Mouse (Mus musculus): ENCODE measurements at regions not wholly inside any gene's neighbourhood (a gene's known extent, or its start where the extent isn't known, plus 50 kb on each side); places are given as distances from the start of the nearest gene placed in this dataset.
"Not testable (repeated sequence)": the region's sequence is repeated elsewhere in the genome, so short reads cannot be mapped to it uniquely, and the experiment has no call there.

GRCm38 (mm10) chr3:18453986-18454291 lies 505.7 kb downstream of the Cypt12 start:
- H3K4me1 ChIP-seq (ENCODE audit: control insufficient read depth, insufficient read depth, insufficient read length): no peaks in the 10 kb centered on the region
- H3K4me3 ChIP-seq (ENCODE audit: extremely low read depth, insufficient read depth, insufficient read length): no peak overlapping the region
- no peaks in the 10 kb centered on the region for H3K36me3 ChIP-seq (ENCODE audit: control insufficient read depth, insufficient read depth, low read length)
- DNase-seq (ENCODE audit: low read depth in 1 of 2, low spot score in 2 of 2): no peak
- WGBS: 93% methylated on average over 2 of the region's 2 CpGs
- TF ChIP-seq POLR2A (IDR thresholded peaks at IDR 0.05; ENCODE audit: low read depth, low read length) (no peak), CTCF (IDR thresholded peaks at IDR 0.05; ENCODE audit: extremely low read depth, insufficient read depth, insufficient read length, insufficient replicate concordance) (no peak)
- H3K27ac ChIP-seq (ENCODE audit: insufficient read depth, low read length): no peak overlapping the region
- H3K27me3 ChIP-seq (ENCODE audit: control insufficient read depth, insufficient read depth, low read length): no peaks in the 10 kb centered on the region

GRCm38 (mm10) chr3:18454558-18455191 lies 506.5 kb downstream of the Cypt12 start:
- not testable (repeated sequence) for H3K27ac ChIP-seq (ENCODE audit: insufficient read depth, low read length); H3K27me3 ChIP-seq (ENCODE audit: control insufficient read depth, insufficient read depth, low read length); H3K4me1 ChIP-seq (ENCODE audit: control insufficient read depth, insufficient read depth, insufficient read length); H3K36me3 ChIP-seq (ENCODE audit: control insufficient read depth, insufficient read depth, low read length); H3K4me3 ChIP-seq (ENCODE audit: extremely low read depth, insufficient read depth, insufficient read length); DNase-seq (ENCODE audit: low read depth in 1 of 2, low spot score in 2 of 2)
- 84% methylated on average over 4 of the region's 4 CpGs for WGBS

- Histone ChIP-seq H3K27ac (ENCODE audit: insufficient read depth, low read length) (no peak overlapping the region), H3K4me1 (ENCODE audit: control insufficient read depth, insufficient read depth, insufficient read length) (no peaks in the 10 kb centered on the region), H3K27me3 (ENCODE audit: control insufficient read depth, insufficient read depth, low read length) (no peaks in the 10 kb centered on the region), H3K4me3 (ENCODE audit: extremely low read depth, insufficient read depth, insufficient read length) (no peak overlapping the region), H3K36me3 (ENCODE audit: control insufficient read depth, insufficient read depth, low read length) (no peaks in the 10 kb centered on the region)
- 74% methylated on average over 2 of the region's 2 CpGs for WGBS
- TF ChIP-seq CTCF (IDR thresholded peaks at IDR 0.05; ENCODE audit: extremely low read depth, insufficient read depth, insufficient read length, insufficient replicate concordance) (no peak), POLR2A (IDR thresholded peaks at IDR 0.05; ENCODE audit: low read depth, low read length) (no peak)
- no peak for DNase-seq (ENCODE audit: low read depth in 1 of 2, low spot score in 2 of 2)
Measured at GRCm38 (mm10) chr3:18456033-18456690, 508.0 kb downstream of the Cypt12 start.

DNA sequence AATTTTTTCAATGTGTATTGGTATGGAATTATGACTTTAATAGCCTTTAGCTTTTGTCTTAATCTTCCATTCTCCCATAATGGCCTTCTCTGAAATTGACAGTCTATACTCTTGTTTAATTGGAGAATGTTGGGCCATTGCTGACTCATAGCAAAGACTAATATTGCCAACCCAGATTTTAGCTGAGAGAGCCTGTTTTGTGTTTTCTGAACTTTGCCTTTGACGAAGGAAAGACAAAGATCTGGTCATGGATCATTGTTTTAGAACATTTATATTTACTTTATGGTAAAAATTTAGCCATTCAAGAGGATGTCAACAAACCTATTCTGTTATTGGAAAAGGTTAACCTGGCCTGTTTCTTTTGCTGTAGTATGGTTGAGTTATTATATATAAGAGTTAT lies 512.1 kb downstream of the Cypt12 start:
- Histone ChIP-seq H3K27ac (ENCODE audit: insufficient read depth, low read length) (no peak overlapping the region), H3K4me3 (ENCODE audit: extremely low read depth, insufficient read depth, insufficient read length) (no peak overlapping the region), H3K36me3 (ENCODE audit: control insufficient read depth, insufficient read depth, low read length) (no peaks in the 10 kb centered on the region), H3K4me1 (ENCODE audit: control insufficient read depth, insufficient read depth, insufficient read length) (no peaks in the 10 kb centered on the region), H3K27me3 (ENCODE audit: control insufficient read depth, insufficient read depth, low read length) (no peaks in the 10 kb centered on the region)
- TF ChIP-seq CTCF (IDR thresholded peaks at IDR 0.05; ENCODE audit: extremely low read depth, insufficient read depth, insufficient read length, insufficient replicate concordance) (no peak), POLR2A (IDR thresholded peaks at IDR 0.05; ENCODE audit: low read depth, low read length) (no peak)
- 74% methylated on average over 1 of the region's 1 CpGs for WGBS
- no peak for DNase-seq (ENCODE audit: low read depth in 1 of 2, low spot score in 2 of 2)

DNA sequence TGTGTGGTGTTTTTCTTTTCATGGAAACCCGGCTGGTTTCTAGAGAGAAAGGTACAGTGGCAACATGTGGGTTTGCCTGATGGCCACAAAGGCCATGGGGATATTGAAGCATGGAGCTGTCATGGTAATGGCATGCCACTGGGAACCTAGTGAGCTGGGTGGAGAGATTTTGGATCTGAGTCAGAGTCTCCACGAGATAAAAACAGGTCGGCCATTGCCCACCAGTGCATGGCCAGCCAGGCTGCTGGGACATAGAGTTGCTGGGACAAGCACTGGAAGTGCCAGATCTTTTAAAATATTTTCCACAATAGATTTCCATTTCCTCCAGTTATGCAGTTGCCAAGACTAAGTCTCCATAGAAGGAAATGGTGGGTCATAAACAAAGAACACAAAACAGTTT lies 523.6 kb downstream of the Cypt12 start:
- TF ChIP-seq CTCF (IDR thresholded peaks at IDR 0.05; ENCODE audit: extremely low read depth, insufficient read depth, insufficient read length, insufficient replicate concordance) (no peak), POLR2A (IDR thresholded peaks at IDR 0.05; ENCODE audit: low read depth, low read length) (no peak)
- 87% methylated on average over 3 of the region's 3 CpGs for WGBS
- Histone ChIP-seq H3K4me3 (ENCODE audit: extremely low read depth, insufficient read depth, insufficient read length) (no peak overlapping the region), H3K36me3 (ENCODE audit: control insufficient read depth, insufficient read depth, low read length) (no peaks in the 10 kb centered on the region), H3K27me3 (ENCODE audit: control insufficient read depth, insufficient read depth, low read length) (no peaks in the 10 kb centered on the region), H3K27ac (ENCODE audit: insufficient read depth, low read length) (no peak overlapping the region), H3K4me1 (ENCODE audit: control insufficient read depth, insufficient read depth, insufficient read length) (no peaks in the 10 kb centered on the region)
- DNase-seq (ENCODE audit: low read depth in 1 of 2, low spot score in 2 of 2): no peak

DNA sequence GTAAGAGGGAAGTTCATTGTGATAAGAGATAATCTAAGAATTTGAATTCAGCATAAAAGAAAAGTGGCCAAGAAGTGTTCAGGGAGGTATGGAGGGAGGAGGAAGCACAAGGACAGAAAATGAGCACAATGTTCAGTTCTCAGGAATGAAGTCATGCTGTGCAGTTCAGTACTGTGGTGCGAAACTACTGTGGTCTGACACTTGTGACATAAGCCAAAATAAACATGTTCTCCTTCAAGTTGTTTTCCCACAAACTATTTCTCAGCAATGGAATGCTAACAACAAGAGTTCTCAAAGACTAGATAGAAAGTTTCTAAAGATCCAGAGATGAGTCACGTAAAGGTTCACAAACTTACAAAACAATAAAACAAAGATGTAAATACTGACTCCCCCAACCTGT lies 531.3 kb downstream of the Cypt12 start:
- Histone ChIP-seq H3K4me1 (ENCODE audit: control insufficient read depth, insufficient read depth, insufficient read length) (no peaks in the 10 kb centered on the region), H3K27ac (ENCODE audit: insufficient read depth, low read length) (no peak overlapping the region), H3K36me3 (ENCODE audit: control insufficient read depth, insufficient read depth, low read length) (no peaks in the 10 kb centered on the region), H3K4me3 (ENCODE audit: extremely low read depth, insufficient read depth, insufficient read length) (no peak overlapping the region), H3K27me3 (ENCODE audit: control insufficient read depth, insufficient read depth, low read length) (no peaks in the 10 kb centered on the region)
- no peak for DNase-seq (ENCODE audit: low read depth in 1 of 2, low spot score in 2 of 2)
- no peak for TF ChIP-seq POLR2A (IDR thresholded peaks at IDR 0.05; ENCODE audit: low read depth, low read length)
- TF ChIP-seq CTCF (IDR thresholded peaks at IDR 0.05; ENCODE audit: extremely low read depth, insufficient read depth, insufficient read length, insufficient replicate concordance): no peak
- 83% methylated on average over 2 of the region's 2 CpGs for WGBS

DNA sequence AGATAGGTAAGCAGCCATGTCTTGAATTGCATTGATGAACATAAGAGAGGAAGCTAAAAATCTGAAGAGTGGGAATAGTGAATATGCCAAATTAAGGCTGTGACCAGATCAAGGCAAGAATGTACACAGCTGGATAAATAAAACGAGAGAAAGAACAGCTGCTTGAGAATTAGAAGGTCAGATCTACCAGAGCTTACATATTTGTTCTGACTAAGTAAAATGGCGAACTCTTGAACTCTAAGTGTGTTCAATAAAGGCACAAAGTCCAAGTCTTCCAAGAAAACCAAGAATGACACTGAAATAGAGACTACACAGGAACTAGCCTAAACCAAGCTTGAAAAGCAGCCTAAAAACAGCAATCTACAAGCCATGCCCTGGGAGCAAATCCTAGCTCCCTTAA lies 533.8 kb downstream of the Cypt12 start:
- H3K4me1 ChIP-seq (ENCODE audit: control insufficient read depth, insufficient read depth, insufficient read length): no peaks in the 10 kb centered on the region
- no peaks in the 10 kb centered on the region for H3K36me3 ChIP-seq (ENCODE audit: control insufficient read depth, insufficient read depth, low read length)
- DNase-seq (ENCODE audit: low read depth in 1 of 2, low spot score in 2 of 2): no peak
- H3K27ac ChIP-seq (ENCODE audit: insufficient read depth, low read length): no peak overlapping the region
- no peak for TF ChIP-seq CTCF (IDR thresholded peaks at IDR 0.05; ENCODE audit: extremely low read depth, insufficient read depth, insufficient read length, insufficient replicate concordance)
- no peak for TF ChIP-seq POLR2A (IDR thresholded peaks at IDR 0.05; ENCODE audit: low read depth, low read length)
- 68% methylated on average over 2 of the region's 2 CpGs for WGBS
- no peaks in the 10 kb centered on the region for H3K27me3 ChIP-seq (ENCODE audit: control insufficient read depth, insufficient read depth, low read length)
- no peak overlapping the region for H3K4me3 ChIP-seq (ENCODE audit: extremely low read depth, insufficient read depth, insufficient read length)

Measured in spleen, adult 2 months (tissue).